Mouse (Mus musculus): ENCODE results near the gene Ndst2. TPM values are rescaled to one million over a fixed set of nuclear protein-coding genes. Genes with fewer than 3 reads are reported as not detected.

The Ndst2 gene
- total and polyA plus RNA-seq, 2 experiments, result 10.8 to 33.2 TPM

DNA sequence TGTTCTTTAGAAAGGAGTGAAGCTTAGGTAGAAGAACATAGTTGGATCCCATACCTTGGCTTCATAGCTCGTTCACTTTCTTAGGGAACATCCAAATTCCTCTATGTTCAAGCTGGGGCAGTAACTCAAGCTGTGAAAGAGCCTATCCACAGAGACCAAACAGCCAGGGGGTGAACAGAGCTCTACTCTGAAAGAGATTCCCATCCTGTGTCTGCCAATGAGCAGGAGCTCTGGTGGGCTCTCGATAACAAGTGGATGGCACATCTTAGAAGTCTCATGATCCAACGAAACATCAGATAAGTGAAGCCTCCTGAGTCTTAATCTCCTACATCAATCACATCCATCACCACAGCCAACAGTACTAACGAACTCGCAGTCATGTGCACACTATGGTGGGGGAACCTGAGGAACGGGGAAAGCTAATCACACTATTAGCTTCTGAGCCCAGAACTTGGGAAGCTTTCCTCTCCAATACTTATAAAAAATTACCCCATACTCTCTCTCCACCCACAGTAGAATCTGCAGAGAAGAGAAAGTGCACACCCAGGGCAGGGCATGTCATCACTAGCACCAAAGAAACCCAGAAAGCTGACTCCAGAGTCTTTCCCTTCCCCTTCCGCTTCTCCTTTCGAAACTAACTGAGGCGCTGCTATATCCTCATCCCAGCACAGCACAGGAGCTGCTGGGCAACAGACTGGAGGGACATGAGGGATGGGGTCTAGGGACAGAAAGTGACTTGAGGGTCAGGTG is 3.3 kb downstream of the Ndst2 start:
- peak; percentile 30 for DNase-seq (ENCODE audit: extremely low read depth, low read depth, low spot score)
- no peak for TF ChIP-seq POLR2A (IDR thresholded peaks at IDR 0.05; ENCODE audit: extremely low read depth, insufficient read depth, low read length)
- no peak for TF ChIP-seq CTCF (IDR thresholded peaks at IDR 0.05; ENCODE audit: low read depth, low read length)
- H3K79me2 ChIP-seq (ENCODE audit: control insufficient read depth, insufficient read depth, low read length), result no peaks in the 10 kb centered on the region; the same call in 1 of the 2 replicates
- peaks cover 48% of the 10 kb centered on the region for H3K36me3 ChIP-seq (ENCODE audit: control insufficient read depth, insufficient read depth, low read length)
- 92% methylated on average over 9 of the region's 9 CpGs for WGBS
- H3K4me1 ChIP-seq (ENCODE audit: control insufficient read depth, insufficient read depth, low read length), result peaks cover 7% of the 10 kb centered on the region
- H3K9ac ChIP-seq (ENCODE audit: low read depth, low read length), result no peak overlapping the region
- no peak overlapping the region for H3K27ac ChIP-seq (replicated peaks; ENCODE audit: insufficient read depth, low read depth, low read length)
- H3K4me3 ChIP-seq (ENCODE audit: insufficient read depth, low read depth, low read length), result no peak overlapping the region
- H3K27me3 ChIP-seq (ENCODE audit: control insufficient read depth, insufficient read depth, low read length), result no peaks in the 10 kb centered on the region

GRCm38 (mm10) chr14:20729871-20730270 is 4.5 kb downstream of the Ndst2 start:
- TF ChIP-seq POLR2A (IDR thresholded peaks at IDR 0.05; ENCODE audit: extremely low read depth, insufficient read depth, low read length) (no peak), CTCF (IDR thresholded peaks at IDR 0.05; ENCODE audit: low read depth, low read length) (no peak)
- Histone ChIP-seq H3K4me1 (ENCODE audit: control insufficient read depth, insufficient read depth, low read length) (peaks cover 4% of the 10 kb centered on the region; the same call in 1 of the 2 replicates), H3K4me3 (ENCODE audit: insufficient read depth, low read depth, low read length) (no peak overlapping the region), H3K27me3 (ENCODE audit: control insufficient read depth, insufficient read depth, low read length) (no peaks in the 10 kb centered on the region), H3K79me2 (ENCODE audit: control insufficient read depth, insufficient read depth, low read length) (no peaks in the 10 kb centered on the region; the same call in 1 of the 2 replicates), H3K9ac (ENCODE audit: low read depth, low read length) (no peak overlapping the region), H3K27ac (replicated peaks; ENCODE audit: insufficient read depth, low read depth, low read length) (no peak overlapping the region), H3K36me3 (ENCODE audit: control insufficient read depth, insufficient read depth, low read length) (peaks cover 55% of the 10 kb centered on the region)
- WGBS, result 95% methylated on average over 9 of the region's 9 CpGs
- no peak for DNase-seq (ENCODE audit: extremely low read depth, low read depth, low spot score)

DNA sequence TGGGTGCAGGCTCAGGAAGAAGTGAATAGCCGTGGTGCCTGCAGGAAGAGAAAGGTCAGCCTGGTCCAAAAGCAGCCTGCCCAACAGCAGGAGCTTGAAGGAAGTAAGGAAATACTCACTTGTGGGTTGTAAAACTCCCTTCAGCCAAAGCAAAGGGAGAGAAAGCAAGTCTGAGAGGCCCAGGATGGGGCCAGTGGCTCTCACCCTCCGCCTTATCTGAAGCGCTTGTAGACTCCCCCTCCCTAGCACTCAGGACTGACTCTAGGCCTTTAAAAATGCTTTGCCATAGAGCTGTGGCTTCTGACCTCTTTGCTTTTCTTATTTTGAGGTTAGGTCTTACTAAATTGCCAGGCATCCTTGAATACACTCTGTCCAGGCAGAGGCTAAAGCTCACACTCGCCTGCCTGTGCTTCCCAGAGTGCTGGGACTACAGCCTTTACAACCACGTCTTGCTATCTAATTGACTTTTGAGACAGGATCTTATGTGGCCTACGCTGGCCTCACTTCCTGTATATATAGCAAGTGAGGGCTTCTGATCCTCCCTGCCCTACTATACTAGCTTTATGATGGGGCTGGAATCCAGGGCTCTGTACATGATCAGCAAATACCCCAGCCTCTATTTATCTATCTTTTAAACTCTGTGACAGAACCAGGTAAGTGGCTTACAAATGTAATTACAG is 8.6 kb downstream of the Ndst2 start:
- no peak for DNase-seq (ENCODE audit: extremely low read depth, low read depth, low spot score)
- no peak for TF ChIP-seq CTCF (IDR thresholded peaks at IDR 0.05; ENCODE audit: low read depth, low read length)
- TF ChIP-seq POLR2A (IDR thresholded peaks at IDR 0.05; ENCODE audit: extremely low read depth, insufficient read depth, low read length), result no peak
- 78% methylated on average over 6 of the region's 6 CpGs for WGBS
- Histone ChIP-seq H3K27me3 (ENCODE audit: control insufficient read depth, insufficient read depth, low read length) (no peaks in the 10 kb centered on the region), H3K79me2 (ENCODE audit: control insufficient read depth, insufficient read depth, low read length) (no peaks in the 10 kb centered on the region; the same call in 1 of the 2 replicates), H3K9ac (ENCODE audit: low read depth, low read length) (no peak overlapping the region), H3K36me3 (ENCODE audit: control insufficient read depth, insufficient read depth, low read length) (peaks cover 65% of the 10 kb centered on the region), H3K4me3 (ENCODE audit: insufficient read depth, low read depth, low read length) (no peak overlapping the region), H3K27ac (replicated peaks; ENCODE audit: insufficient read depth, low read depth, low read length) (no peak overlapping the region), H3K4me1 (ENCODE audit: control insufficient read depth, insufficient read depth, low read length) (no peaks in the 10 kb centered on the region)

DNA sequence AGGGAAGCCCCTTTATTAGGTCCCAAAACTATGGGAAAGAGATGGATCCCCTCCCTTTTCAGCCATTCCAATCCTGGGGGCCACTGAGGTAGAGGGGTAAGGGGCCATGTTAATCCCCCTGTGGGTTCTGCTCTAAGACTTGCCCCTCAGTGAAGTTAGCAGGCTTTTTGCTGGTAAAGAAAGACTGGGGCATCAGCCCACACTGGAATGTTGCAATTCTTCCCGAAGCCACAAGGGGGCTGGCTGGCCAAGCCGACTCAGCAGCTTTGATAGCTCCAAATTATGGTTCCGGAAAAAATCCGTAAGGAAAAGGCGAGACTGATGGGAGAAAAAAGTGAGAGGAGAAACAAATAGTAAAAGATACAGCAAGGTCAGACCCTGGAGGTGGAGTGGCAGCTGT is 10.3 kb downstream of the Ndst2 start:
- peak; percentile 30 for DNase-seq (ENCODE audit: extremely low read depth, low read depth, low spot score)

GRCm38 (mm10) chr14:20723006-20723405 is 11.4 kb downstream of the Ndst2 start:
- no peaks in the 10 kb centered on the region for H3K27me3 ChIP-seq (ENCODE audit: control insufficient read depth, insufficient read depth, low read length)
- H3K4me1 ChIP-seq (ENCODE audit: control insufficient read depth, insufficient read depth, low read length), result no peaks in the 10 kb centered on the region
- H3K36me3 ChIP-seq (ENCODE audit: control insufficient read depth, insufficient read depth, low read length), result peaks cover 62% of the 10 kb centered on the region
- no peak for DNase-seq (ENCODE audit: extremely low read depth, low read depth, low spot score)
- 90% methylated on average over 12 of the region's 12 CpGs for WGBS
- H3K9ac ChIP-seq (ENCODE audit: low read depth, low read length), result no peak overlapping the region
- H3K79me2 ChIP-seq (ENCODE audit: control insufficient read depth, insufficient read depth, low read length), result no peaks in the 10 kb centered on the region
- H3K4me3 ChIP-seq (ENCODE audit: insufficient read depth, low read depth, low read length), result no peak overlapping the region
- no peak overlapping the region for H3K27ac ChIP-seq (replicated peaks; ENCODE audit: insufficient read depth, low read depth, low read length)
- no peak for TF ChIP-seq POLR2A (IDR thresholded peaks at IDR 0.05; ENCODE audit: extremely low read depth, insufficient read depth, low read length)

More for the DNA sequence above, 10.3 kb downstream of the Ndst2 start:
- no peak overlapping the region for H3K27ac ChIP-seq (replicated peaks; ENCODE audit: insufficient read depth, low read depth, low read length)
- no peaks in the 10 kb centered on the region for H3K4me1 ChIP-seq (ENCODE audit: control insufficient read depth, insufficient read depth, low read length)
- peaks cover 62% of the 10 kb centered on the region for H3K36me3 ChIP-seq (ENCODE audit: control insufficient read depth, insufficient read depth, low read length)
- H3K79me2 ChIP-seq (ENCODE audit: control insufficient read depth, insufficient read depth, low read length), result no peaks in the 10 kb centered on the region
- H3K4me3 ChIP-seq (ENCODE audit: insufficient read depth, low read depth, low read length), result no peak overlapping the region
- no peak for TF ChIP-seq POLR2A (IDR thresholded peaks at IDR 0.05; ENCODE audit: extremely low read depth, insufficient read depth, low read length)
- peak; percentile 86 for TF ChIP-seq CTCF (IDR thresholded peaks at IDR 0.05; ENCODE audit: low read depth, low read length)
- WGBS, result 18% methylated on average over 5 of the region's 5 CpGs
- H3K27me3 ChIP-seq (ENCODE audit: control insufficient read depth, insufficient read depth, low read length), result no peaks in the 10 kb centered on the region
- H3K9ac ChIP-seq (ENCODE audit: low read depth, low read length), result no peak overlapping the region

- Histone ChIP-seq H3K79me2 (ENCODE audit: control insufficient read depth, insufficient read depth, low read length) (no peaks in the 10 kb centered on the region), H3K4me3 (ENCODE audit: insufficient read depth, low read depth, low read length) (no peak overlapping the region), H3K27me3 (ENCODE audit: control insufficient read depth, insufficient read depth, low read length) (no peaks in the 10 kb centered on the region), H3K4me1 (ENCODE audit: control insufficient read depth, insufficient read depth, low read length) (no peaks in the 10 kb centered on the region), H3K27ac (replicated peaks; ENCODE audit: insufficient read depth, low read depth, low read length) (no peak overlapping the region), H3K9ac (ENCODE audit: low read depth, low read length) (no peak overlapping the region), H3K36me3 (ENCODE audit: control insufficient read depth, insufficient read depth, low read length) (peaks cover 63% of the 10 kb centered on the region)
- WGBS, result 88% methylated on average over 4 of the region's 4 CpGs
- DNase-seq (ENCODE audit: extremely low read depth, low read depth, low spot score), result no peak
- no peak for TF ChIP-seq CTCF (IDR thresholded peaks at IDR 0.05; ENCODE audit: low read depth, low read length)
Observed at GRCm38 (mm10) chr14:20721371-20721770, 13.0 kb downstream of the Ndst2 start.
